Mouse (Mus musculus): ENCODE data around the gene Gtf3c4. TPM values are rescaled to one million over a fixed set of nuclear protein-coding genes. Genes with fewer than 3 reads are reported as not detected.
A peak's percentile ranks its signal among the peaks of the same experiment; 100 is the strongest.

Gtf3c4 gene
- total RNA-seq, 2 experiments from 2014 or later, result 31.8 to 35.8 TPM

DNA sequence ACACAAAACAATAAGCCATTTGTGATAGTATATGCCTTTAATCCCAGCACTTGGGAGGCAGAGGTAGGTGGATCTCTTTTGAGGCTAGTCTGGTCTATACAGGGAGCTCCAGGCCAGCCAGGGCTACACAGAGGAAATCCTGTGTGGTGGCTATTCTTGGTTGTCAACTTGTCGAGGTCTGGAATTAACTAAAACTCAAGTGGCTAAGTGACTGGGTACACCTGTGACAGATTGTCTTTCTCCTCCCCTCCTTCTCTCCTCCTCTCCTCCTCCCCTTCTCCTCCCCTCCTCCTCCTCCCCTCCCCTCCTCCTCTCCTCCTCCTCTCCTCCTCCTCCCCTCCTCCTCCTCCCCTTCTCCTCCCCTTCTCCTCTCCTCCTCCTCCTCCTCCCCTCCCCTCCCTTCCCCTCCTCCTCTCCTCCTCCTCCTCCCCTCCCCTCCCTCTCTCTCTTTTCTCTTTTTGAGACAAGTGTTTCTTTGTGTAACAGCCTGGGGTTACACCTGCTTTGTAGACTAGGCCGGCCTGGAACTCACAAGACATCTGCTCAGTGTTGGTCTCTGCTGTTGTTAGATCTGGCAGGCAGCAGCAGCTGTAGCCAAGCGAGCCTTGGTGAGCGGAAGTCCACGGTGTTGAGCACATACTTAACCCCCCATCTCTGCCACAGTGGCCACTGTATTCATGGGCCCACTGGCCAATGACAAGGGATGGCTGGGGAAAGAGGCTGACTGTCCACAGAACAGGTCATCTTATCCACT lies 29.7 kb downstream of the Gtf3c4 start:
- intact Hi-C loops (cut with DNase I), result no loop called here
- DNase-seq (ENCODE audit: low spot score in 2 of 2), result no peak

DNA sequence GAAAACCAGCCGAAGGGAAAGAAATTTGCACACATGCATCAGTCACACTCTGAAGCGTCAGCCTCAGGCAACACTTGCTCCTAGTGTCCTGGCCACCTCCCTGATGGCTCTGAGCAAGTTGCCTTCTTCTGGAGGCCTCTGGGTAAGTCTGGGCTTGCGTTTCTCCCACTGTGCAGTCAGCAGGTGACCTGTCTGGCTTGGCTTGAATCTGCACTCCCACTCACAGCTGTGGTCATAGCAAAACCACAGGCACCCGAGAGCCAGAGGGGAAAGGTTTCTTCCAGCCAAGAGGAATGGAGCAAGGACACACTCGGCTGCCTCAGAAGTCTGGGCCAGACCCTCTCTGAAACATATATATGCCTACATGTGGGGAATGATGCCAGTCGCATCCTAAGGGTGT lies 31.3 kb downstream of the Gtf3c4 start:
- intact Hi-C loops (cut with DNase I), result no loop called here
- DNase-seq (ENCODE audit: low spot score in 2 of 2), result no peak

DNA sequence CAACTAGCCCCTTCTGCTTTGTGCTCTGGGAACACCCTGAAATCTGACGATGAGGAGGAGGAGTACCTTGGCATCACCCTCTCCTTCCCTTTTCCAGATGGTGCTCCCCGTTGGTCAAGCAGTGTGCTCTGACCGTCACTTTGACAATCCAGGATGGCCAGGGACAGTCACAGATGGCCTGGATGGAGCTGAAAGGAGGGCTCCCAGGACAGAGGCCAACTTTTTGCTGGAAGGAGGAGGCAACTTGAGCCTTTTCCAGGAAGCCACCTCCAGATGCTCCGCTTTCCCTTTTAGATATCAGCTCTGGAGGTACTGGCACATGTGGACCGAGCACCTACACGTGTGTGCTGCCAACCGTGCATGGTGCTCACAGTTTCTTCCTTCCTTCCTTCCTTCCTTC lies 36.8 kb downstream of the Gtf3c4 start:
- DNase-seq (ENCODE audit: low spot score in 2 of 2), result peak; percentile 11 to 18
- intact Hi-C loops (cut with DNase I), result no loop called here

DNA sequence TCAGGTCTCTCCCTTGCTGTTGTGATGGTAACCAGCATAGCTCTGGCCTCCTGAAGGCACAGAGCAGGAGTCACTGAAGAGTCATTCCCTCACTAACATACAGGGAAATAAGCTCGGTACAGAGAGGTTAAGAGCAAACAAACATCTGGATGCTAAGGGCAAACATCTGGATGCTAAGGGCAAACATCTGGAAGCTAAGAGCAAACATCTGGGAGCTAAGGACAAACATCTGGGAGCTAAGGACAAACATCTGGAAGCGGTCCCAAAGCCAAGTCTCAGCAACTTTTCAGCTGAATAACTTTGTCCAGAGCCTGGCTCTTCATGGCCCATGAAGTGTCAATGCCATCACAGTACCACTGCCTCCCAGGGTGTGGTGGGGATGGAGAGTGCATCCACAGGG lies 40.6 kb downstream of the Gtf3c4 start:
- no peak for DNase-seq (ENCODE audit: low spot score in 2 of 2)

DNA sequence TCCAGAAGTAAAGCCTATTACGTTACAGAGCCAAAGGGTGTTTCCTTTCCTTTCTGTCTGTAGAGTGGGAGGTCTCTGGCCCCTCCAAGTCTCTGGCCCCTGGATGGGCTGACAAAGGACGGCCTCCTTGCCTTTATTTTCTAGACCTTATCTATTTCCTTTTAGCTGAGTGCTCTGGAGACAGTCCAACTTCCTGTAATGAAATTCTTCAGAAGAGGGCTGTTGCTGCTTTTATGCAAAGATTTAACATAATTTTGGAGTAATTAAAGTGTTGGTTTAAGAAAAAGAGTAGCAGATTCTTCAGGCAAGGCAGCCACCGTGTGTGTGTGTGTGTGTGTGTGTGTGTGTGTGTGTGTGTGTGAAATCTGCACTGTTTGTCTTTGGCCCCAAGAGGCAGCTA lies 41.8 kb downstream of the Gtf3c4 start:
- no peak for DNase-seq (ENCODE audit: low spot score in 2 of 2)
- intact Hi-C loops (cut with DNase I), result no loop called here

More for the DNA sequence above, 40.6 kb downstream of the Gtf3c4 start:
- intact Hi-C loops (cut with DNase I), result no loop called here

DNA sequence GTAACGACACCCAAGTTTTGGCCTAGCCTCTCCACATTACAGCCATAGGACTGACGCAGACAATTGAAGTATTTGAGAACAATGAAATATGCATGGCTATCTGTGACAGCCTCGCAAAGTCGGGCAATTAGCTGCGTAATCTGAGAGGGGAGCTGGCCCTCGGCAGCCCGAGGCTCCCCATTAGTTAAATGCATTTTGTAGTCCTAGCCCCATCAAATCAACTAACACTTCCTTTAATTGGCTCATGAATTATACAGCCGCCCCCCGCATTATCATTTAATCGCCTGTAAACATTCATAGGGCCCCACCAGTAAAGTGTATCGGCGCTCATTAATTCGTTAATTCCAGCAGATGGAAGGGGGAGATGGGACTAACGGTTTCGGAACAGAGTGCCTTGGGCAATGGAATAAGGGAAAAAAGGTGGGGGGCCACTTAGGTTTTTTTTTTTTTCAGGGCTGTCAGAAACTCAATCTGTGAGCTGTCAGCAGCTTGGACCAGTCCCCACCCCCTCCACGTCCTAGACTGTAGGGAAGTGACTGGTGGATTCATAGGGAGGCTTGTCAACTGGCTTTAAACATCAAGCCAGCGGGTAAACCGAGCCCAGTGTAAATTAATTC lies 42.6 kb downstream of the Gtf3c4 start:
- intact Hi-C loops (cut with DNase I), result no loop called here
- no peak for DNase-seq (ENCODE audit: low spot score in 2 of 2)

DNA sequence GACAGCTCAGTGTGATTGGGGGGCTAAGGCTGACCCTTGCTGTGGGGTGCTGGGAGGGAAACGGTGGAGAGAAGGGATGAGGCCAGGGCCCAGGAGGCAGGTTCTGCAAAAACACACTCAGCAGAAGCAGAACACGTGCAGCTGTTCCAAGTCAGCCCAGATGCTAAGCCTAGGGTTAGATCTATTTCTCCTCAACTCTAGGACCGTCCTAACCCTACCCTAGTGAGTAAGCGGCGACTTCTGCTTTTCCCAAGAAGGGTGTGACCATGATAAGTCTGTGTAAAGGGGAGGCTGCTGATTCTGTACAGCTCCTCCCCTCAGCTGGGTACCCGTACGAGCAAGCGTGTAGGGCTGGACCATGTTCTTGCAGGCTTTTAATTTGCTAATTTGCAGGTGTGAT lies 43.9 kb downstream of the Gtf3c4 start:
- DNase-seq (ENCODE audit: low spot score in 2 of 2), result no peak
- intact Hi-C loops (cut with DNase I), result no loop called here

DNA sequence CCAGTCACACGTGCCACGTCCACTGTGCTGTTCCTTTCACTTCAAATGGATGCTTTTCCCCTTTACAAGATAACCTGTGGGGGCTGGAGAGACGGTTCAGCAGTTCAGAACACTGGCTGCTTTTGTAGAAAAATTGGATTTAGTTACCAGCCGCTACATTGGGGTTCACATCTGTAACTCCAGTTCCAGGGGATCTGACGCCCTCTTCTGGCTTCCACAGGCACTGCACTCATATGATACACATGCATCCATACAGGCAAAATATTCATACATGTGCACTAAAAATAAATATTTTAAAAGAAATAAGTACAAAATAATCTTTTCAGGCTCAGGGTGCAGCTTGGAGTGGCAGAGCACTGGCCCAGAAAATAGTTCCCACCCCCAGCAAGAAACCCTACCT lies 45.5 kb downstream of the Gtf3c4 start:
- intact Hi-C loops (cut with DNase I), result no loop called here
- no peak for DNase-seq (ENCODE audit: low spot score in 2 of 2)

DNA sequence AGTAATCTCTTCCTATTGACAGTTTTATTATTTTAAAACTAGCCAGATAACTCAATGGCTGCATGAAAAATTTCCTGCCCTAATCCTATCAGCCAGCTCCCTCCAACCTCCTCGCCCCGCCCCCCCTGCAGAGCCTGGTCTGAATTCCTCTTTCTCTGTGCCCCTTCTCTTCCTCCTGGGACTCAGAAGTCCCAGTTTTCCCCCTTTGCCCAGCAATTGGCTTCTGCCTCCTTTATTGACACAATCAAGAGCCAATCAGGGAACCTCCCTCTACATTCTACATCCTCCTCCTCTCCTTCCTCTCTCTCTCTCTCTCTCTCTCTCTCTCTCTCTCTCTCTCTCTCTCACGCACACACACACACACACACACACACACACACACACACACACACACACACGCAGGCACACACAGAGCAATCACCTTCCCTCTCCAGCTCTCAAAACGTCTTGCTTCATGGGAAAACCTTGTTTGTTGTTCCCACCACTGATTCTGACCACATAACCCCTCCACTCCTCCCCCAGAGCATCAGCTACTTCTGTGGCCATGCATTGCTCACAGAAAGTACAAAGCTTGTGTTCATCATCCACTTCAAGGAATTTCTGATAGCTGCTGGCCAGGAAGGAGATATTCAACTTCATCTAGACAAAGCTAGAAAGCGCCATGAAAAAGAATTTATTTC lies 47.1 kb downstream of the Gtf3c4 start:
- intact Hi-C loops (cut with DNase I), result no loop called here

DNA sequence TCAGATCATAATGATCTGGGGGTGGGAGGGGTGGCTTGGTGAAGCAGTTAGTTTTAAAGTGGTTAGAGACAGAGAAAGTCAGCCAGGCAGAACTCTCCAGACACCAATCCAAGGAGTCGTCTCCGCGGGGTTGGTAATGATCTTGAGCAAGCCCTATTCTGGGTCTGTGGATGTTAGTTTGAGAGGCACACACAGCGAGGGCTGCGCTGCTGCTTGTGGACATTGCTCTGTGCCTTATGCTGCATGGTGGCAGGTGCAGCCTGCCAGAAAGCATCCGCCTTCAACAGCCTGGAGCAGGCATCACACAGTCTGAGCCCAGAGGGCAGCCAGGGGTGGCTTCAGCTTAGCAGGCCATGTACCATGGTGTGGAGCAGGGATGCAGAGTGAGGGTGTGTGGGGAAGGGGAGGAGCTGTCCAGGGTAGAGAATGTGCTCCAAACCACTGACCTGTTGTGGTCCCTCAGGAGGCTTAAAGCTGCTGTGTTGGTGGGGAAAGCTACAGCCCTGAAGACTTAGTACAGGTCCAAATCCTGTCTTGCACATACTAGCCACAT lies 53.0 kb downstream of the Gtf3c4 start:
- intact Hi-C loops (cut with DNase I), result no loop called here
- DNase-seq (ENCODE audit: low spot score in 2 of 2), result no peak

More for the DNA sequence above, 47.1 kb downstream of the Gtf3c4 start:
- no peak for DNase-seq (ENCODE audit: low spot score in 2 of 2)

DNA sequence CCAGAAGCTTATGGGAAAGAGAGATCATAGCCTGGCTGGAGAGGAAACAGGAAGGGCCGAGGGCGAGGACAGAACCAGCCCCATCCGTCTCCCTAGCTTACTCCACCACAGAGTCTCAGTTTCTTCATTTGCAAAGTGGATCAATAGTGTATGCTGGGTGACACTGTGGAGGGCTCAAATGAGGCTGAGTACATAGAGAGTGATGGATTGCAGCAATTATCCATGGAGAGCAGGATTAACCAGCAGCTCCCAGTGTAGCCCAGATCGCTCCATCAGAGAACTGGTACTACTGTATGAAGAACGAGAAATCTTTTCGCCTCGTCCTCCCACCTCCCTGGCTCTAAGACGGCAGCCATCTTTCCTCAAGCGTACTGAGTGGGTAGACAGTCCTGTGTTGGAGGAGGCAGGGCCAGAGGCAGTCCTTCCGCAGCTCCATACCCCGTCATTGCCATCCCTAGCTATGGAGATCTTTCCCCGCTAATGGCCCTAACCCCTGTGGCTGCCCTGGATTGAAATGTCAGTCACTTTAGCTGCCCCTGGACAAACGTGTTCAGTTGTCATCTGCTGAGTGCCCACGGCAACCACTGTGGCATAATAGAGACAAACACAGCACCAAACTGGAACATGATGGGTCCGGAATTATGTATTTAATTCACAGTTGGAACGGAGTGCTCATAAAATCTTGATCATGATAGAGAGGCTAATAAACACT lies 53.6 kb downstream of the Gtf3c4 start:
- no peak for DNase-seq (ENCODE audit: low spot score in 2 of 2)
- intact Hi-C loops (cut with DNase I), result no loop called here

DNA sequence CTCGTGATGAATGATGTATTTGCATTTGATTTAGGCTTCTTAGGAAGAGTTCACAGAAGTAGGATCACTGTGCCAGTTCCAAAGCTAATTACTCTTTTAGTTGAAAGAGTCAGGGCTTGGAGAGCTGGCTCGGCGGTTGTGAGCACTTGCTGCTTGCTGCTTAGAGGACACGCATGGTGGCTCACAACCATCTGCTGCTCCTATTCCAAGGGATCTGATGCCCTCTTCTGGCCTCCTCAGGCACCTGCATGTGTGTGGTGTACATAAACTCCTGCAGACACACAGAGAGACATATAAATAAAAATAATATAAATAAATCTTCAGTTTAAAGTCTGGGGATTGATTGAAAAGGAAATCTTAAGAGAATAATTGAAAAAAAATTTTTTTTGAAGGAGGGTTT lies 58.9 kb downstream of the Gtf3c4 start:
- intact Hi-C loops (cut with DNase I), result no loop called here
- DNase-seq (ENCODE audit: low spot score in 2 of 2), result no peak

DNA sequence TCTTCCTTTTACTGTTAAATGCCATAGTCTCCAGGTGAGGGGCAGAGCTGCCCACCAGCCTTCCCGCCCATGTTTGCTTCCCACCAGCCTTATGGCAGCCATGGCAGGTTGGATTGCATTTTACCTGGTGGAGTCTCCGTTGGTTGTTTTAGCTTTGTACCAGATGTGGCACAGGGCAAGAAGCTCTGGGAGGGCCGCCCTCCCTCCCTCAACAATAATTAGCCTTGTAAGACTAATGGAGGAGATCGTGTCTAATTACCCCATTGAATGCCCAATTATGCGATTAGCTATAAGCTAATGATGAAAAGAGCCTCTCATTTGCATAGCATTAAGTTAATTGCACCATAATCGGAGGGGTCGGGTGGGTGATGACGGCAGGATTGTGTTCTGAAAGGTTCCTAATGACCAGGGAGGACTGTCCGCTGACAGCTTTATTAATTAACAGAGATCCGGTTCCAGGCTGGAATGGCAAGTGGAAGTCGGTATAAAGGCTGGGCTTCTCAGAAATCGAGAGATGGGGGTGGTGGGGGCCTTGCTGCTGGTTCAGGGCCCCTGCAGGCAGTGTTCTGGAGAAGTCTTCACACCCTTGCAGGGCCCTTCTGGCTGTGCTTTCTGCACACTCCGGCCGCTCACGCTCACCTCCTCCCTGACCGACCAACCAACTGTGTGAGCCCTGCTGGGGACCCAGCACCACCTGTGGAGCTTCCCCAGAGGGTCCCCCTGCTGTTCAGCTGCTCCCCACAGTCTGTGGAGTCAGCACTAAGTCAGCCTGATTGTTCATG lies 60.0 kb downstream of the Gtf3c4 start:
- no peak for DNase-seq (ENCODE audit: low spot score in 2 of 2)
- intact Hi-C loops (cut with DNase I), result no loop called here

DNA sequence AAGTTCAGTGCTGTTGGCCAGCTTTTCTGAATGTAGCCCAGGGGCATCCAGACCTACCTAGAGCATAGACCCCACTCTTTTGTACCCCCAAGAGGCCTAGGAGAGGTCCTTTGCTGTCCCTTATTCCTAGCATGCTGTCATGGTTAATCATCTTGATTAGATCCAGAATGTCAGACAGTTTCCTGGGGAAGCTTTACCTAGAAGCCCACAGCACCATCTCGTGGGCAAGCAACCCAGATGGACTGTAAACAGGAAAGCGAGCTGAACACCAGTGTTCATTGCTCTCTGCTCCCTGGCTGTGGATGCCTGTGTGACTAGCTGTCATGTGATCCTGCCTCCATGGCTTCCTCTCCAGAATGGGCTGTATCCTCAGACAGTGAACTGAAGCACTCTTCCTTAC lies 63.4 kb downstream of the Gtf3c4 start:
- intact Hi-C loops (cut with DNase I), result no loop called here
- no peak for DNase-seq (ENCODE audit: low spot score in 2 of 2)

DNA sequence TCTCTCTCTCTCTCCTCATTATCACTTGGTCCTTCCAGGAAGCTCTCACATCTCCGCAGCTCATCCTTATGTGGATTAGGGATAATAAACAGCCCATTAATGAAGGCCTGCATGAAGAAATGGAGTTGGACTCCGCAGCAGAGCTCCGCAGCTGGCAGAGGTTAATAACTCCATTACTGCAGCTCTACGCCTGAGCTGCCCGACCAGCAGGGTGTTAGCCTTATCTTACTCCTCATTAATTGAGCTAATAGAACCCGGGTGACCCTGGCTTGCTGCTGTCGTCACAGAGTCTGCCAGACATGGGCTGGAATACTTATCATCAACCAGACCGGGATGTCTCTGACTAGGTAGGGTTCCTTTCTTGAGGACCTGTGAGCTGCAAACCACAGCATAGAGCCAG lies 66.1 kb downstream of the Gtf3c4 start:
- intact Hi-C loops (cut with DNase I), result no loop called here
- no peak for DNase-seq (ENCODE audit: low spot score in 2 of 2)

Data from left cerebral cortex, postnatal 36 days (tissue).